Mouse (Mus musculus): Measurements from ENCODE around the gene Twist2.

The Twist2 gene

GRCm38 (mm10) chr1:91819237-91819636 is 18.0 kb downstream of the Twist2 start:
- DNase-seq (ENCODE audit: low spot score in 2 of 2): no peak

GRCm38 (mm10) chr1:91820531-91820930 is 19.3 kb downstream of the Twist2 start:
- no peak for DNase-seq (ENCODE audit: low spot score in 2 of 2)

- DNase-seq (ENCODE audit: low spot score in 2 of 2): no peak
Measured at GRCm38 (mm10) chr1:91822316-91822824, 21.1 kb downstream of the Twist2 start.

GRCm38 (mm10) chr1:91823530-91823929 is 22.3 kb downstream of the Twist2 start:
- no peak for DNase-seq (ENCODE audit: low spot score in 2 of 2)

- DNase-seq (ENCODE audit: low spot score in 2 of 2): no peak
Measured at GRCm38 (mm10) chr1:91823951-91824350, 22.7 kb downstream of the Twist2 start.

- no peak for DNase-seq (ENCODE audit: low spot score in 2 of 2)
Measured at GRCm38 (mm10) chr1:91825261-91825660, 24.0 kb downstream of the Twist2 start.

GRCm38 (mm10) chr1:91831978-91832377 is 30.7 kb downstream of the Twist2 start:
- no peak for DNase-seq (ENCODE audit: low spot score in 2 of 2)

GRCm38 (mm10) chr1:91839557-91839956 is 38.3 kb downstream of the Twist2 start:
- no peak for DNase-seq (ENCODE audit: low spot score in 2 of 2)

GRCm38 (mm10) chr1:91839979-91840378 is 38.7 kb downstream of the Twist2 start:
- DNase-seq (ENCODE audit: low spot score in 2 of 2): no peak

GRCm38 (mm10) chr1:91844236-91844635 is 43.0 kb downstream of the Twist2 start:
- no peak for DNase-seq (ENCODE audit: low spot score in 2 of 2)

- no peak for DNase-seq (ENCODE audit: low spot score in 2 of 2)
Measured at GRCm38 (mm10) chr1:91844681-91845379, 43.6 kb downstream of the Twist2 start.

GRCm38 (mm10) chr1:91845380-91845957 is 44.2 kb downstream of the Twist2 start:
- DNase-seq (ENCODE audit: low spot score in 2 of 2): no peak

GRCm38 (mm10) chr1:91851300-91851699 is 50.0 kb downstream of the Twist2 start:
- DNase-seq (ENCODE audit: low spot score in 2 of 2): no peak

- DNase-seq (ENCODE audit: low spot score in 2 of 2): peak in 1 of 2 experiments; percentile 54
Measured at GRCm38 (mm10) chr1:91856771-91857664, 55.8 kb downstream of the Twist2 start.

GRCm38 (mm10) chr1:91858101-91858790 is 57.0 kb downstream of the Twist2 start:
- no peak for DNase-seq (ENCODE audit: low spot score in 2 of 2)

- no peak for DNase-seq (ENCODE audit: low spot score in 2 of 2)
Measured at GRCm38 (mm10) chr1:91858901-91859300, 57.6 kb downstream of the Twist2 start.

GRCm38 (mm10) chr1:91861511-91861910 is 60.2 kb downstream of the Twist2 start:
- DNase-seq (ENCODE audit: low spot score in 2 of 2): no peak

GRCm38 (mm10) chr1:91866001-91866400 is 64.7 kb downstream of the Twist2 start:
- no peak for DNase-seq (ENCODE audit: low spot score in 2 of 2)

- DNase-seq (ENCODE audit: low spot score in 2 of 2): no peak
Measured at GRCm38 (mm10) chr1:91871101-91871500, 69.8 kb downstream of the Twist2 start.

GRCm38 (mm10) chr1:91872388-91873059 is 71.3 kb downstream of the Twist2 start:
- DNase-seq (ENCODE audit: low spot score in 2 of 2): no peak

Measured in spleen, postnatal 4 days (tissue).